Mouse (Mus musculus) adrenal gland, adult 18-20 months (tissue): Measurements from ENCODE around the gene D630045J12Rik. TPM values are rescaled to one million over a fixed set of nuclear protein-coding genes. Genes with fewer than 3 reads are reported as not detected.

Experiments
- DNase-seq, 2 experiments: peaks; one replicate each; pipeline ENCODE4 v3.0.0; 2021 to 2022; ENCODE audit warnings: low spot score in 2 of 2
- total RNA-seq, 2 experiments: library from RNA; stranded (reverse); gene quantifications; 1 replicate in 1 of 2; 2 replicates in 1 of 2; pipeline ENCODE4 v1.2.3; 2021

D630045J12Rik gene
- total RNA-seq, 2 experiments from 2014 or later: 2.6 to 3.1 TPM

DNA sequence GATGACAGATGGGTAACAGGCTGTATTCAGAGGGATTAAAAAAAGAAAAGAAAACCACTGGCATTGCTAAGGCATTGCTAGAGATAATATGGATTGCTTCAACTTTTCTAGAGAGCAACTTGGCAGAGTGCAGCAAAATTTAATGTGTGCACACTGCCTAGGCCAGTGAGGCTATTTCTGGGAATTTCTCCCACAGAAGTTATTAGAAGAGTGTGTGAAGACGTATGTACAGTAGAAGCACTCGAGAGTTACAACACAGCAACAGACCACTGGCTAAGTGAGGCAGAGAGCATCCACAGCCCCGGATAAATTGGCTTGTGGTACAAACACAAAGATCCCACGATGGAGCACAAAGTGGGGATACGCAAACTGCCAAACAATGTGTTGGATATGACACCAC is 11.0 kb downstream of the D630045J12Rik start:
- no peak for DNase-seq

GRCm38 (mm10) chr6:38242295-38242830 is 11.4 kb downstream of the D630045J12Rik start:
- no peak for DNase-seq

- no peak for DNase-seq
These were observed 12.3 kb downstream of the D630045J12Rik start for GRCm38 (mm10) chr6:38241508-38241907.

GRCm38 (mm10) chr6:38240618-38241017 is 13.2 kb downstream of the D630045J12Rik start:
- DNase-seq: no peak

DNA sequence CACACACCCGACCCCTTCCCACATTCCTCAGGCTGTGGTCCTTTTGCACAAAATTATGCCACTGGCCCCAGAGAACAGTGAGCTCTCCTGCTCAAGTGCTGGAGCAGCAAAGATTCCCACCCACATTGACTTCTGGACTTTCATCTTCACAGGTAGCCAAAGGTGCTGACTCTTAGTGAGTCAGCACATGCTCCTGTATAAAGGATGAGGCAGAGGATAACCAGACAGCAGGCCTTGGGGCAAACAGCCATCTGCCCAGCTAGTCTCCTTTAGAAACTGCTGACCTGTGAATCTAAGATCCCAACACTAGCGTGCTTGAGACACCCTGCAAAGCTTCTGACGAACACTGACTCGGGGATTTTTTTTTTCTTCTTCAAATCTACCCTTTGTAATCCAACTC is 15.4 kb downstream of the D630045J12Rik start:
- DNase-seq: no peak

GRCm38 (mm10) chr6:38235991-38236658 is 17.7 kb downstream of the D630045J12Rik start:
- DNase-seq: no peak

- no peak for DNase-seq
These were observed 20.0 kb downstream of the D630045J12Rik start for GRCm38 (mm10) chr6:38233803-38234202.

- DNase-seq: no peak
These were observed 20.9 kb downstream of the D630045J12Rik start for GRCm38 (mm10) chr6:38232917-38233316.

DNA sequence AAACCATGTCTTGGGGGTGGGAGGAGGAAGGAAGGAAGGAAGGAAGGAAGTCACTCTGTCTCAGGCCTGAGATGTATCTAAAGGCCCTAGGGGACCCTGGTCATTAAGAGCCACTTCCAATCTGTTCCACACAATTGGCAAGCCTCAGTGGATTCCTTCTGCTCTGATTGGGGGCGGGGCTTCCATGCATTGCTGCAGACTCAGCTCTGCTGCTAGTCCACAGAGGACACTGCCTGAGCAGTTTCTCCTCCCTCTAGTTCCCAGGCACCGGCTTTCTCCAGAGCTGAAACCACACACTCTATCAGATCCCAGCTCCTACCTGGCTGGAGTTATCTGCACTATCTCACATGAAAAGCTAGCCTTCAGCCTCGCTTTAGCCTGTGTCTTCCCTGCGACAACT is 21.8 kb downstream of the D630045J12Rik start:
- DNase-seq: no peak

DNA sequence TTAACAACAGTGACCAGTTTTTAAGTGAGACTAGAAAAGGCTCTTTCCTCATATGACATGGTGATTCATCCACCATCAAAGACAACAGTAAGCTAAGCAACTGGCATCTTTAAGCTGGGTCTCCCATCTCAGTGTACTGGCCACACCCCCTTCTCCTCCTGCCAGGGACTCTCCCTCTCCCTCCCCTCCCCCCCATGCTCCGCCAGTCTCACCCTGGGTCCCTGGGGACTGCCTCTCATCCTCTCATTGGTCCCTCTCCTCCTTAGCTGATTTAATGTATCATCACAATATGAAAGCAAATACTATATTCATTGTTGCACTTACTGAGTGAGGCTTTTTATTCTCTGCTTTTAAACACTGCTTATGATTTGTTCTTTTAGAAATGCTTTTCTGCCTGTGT is 29.7 kb downstream of the D630045J12Rik start:
- DNase-seq: no peak

GRCm38 (mm10) chr6:38219261-38219660 is 34.5 kb downstream of the D630045J12Rik start:
- no peak for DNase-seq

DNA sequence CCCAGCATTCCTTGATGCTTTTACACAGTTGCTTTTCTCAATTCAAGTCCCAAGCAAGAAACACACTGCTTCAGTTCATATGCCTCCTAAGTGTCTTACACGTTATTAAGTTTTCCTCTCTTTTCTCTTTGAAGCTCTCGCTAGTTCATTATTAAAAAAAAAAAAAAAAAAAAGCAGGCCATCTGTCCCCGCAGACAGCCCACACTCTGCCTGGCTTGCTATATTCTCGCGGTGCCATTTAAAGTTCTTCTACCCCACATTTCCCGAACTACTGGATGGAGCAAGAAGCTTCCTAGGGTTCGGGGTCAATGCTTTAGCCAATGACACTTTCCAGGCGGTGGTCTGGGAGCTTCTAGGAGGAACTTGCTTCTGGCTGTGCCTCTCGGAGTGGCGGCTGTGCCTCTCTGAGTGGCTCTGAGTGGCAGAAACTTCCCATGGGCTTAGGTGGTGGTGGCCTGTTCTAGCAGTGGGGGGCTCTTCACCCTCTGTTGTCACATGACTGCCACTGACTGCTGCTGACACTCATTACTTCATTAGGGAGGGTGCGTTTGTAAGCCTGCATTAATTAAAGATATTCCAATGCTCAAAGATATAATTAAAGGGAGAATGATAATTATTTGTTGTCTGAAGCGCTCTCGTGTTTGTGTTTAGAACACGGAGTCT is 38.2 kb downstream of the D630045J12Rik start:
- no peak for DNase-seq

DNA sequence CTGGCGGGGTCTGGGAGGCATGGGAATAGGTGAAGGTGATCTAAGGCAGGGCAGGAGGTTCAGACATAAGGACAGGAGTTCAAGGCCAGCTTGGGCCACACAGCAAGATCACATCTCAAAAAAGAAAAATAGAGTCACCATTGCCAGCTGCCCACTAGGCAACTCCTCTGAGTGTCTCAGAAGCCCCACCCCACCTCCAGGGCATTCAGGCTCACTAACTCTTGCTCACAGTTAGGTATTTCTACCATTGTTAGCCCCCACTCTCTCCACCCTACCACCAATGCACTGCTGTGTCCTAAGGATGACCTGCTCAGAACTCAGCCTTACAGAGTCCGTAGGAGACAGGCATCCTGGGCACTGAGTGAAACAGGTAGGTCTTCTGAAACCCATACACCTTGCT is 46.2 kb downstream of the D630045J12Rik start:
- DNase-seq: no peak

DNA sequence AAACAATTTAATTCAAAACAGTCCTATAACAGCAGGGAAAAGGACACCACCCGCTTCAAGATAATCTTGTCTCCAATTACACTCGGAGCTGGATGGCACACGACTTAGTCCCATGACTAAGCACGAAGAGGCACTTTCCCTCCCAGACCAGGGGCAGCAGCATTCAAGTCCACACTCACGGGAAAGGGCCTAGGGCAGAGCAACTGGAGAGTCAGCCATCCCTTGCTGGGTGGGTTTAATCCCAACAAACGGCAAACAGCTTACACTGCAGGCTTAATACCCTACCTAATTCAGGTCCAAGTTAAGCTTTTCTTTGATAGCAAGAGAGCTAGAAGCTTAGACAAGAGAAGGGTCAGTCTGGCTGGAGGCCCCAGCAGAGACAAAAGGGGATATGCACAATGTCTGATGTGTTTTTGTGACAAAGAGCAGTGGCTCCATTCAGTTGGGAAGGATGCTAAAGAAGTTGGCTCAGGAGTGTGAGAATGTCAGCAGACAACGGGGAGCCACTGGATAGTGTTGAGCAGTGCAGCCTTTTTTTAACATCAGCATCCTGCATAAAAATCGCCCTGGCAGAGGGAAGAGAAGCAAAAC is 46.8 kb downstream of the D630045J12Rik start:
- no peak for DNase-seq

DNA sequence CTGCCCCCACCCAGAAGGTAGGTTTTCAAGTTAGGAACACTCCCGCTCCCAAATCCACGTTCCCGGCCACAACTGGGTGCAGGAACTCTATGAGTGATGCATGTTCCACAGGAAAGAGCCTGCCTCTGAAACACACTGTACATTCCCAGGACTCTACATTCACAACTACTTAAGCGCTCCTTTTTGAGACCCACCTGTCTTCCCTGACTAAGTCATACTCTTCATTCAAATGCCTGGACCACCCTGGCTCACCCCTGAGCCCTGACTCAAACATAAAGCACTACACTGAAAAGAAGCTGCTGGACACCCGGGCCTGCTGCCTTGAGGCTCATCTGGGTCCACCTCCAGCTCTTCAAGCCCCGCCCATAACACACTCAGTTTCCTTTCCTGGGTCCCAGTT is 48.4 kb downstream of the D630045J12Rik start:
- no peak for DNase-seq

DNA sequence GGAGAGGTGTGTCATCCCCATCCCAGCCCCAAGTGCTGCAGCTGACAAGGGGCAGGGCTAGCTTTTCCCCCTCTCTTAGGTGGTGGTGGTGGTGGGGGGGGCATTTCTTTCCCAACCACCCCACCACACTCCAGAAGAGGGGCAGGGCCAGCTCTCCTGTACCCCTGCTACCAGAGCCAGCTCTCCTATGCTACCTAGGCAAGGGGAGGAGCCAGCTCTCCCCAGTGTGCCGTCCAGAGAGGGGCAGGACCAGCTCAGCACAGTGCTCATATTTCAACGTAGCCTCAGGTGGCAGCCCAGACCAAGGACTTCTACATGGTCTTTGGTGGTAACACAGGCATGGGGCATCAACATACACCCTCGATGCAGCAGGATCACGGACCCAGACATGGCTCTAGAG is 50.0 kb downstream of the D630045J12Rik start:
- no peak for DNase-seq

GRCm38 (mm10) chr6:38202816-38203215 is 51.0 kb downstream of the D630045J12Rik start:
- DNase-seq: no peak

DNA sequence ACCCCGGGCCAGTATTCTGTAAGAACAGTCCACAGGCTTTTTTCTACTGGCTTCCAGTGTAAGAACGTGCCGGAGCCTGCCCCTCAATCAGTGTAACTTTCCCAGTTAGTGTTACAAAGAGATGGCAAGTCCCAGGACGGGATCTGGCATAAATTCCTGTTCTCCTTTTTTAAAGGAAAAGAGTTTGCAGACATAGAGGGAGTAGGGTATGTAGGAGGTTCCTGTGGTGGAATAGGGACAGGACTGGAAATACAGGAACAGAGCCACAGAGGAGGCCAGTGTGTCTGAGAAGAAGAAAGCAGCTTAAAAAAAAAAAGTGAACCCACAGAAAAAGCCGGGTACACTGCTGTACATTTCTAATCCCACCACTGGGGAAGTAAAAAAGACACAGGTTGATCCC is 52.3 kb downstream of the D630045J12Rik start:
- DNase-seq: no peak

GRCm38 (mm10) chr6:38199599-38199998 is 54.2 kb downstream of the D630045J12Rik start:
- DNase-seq: no peak

DNA sequence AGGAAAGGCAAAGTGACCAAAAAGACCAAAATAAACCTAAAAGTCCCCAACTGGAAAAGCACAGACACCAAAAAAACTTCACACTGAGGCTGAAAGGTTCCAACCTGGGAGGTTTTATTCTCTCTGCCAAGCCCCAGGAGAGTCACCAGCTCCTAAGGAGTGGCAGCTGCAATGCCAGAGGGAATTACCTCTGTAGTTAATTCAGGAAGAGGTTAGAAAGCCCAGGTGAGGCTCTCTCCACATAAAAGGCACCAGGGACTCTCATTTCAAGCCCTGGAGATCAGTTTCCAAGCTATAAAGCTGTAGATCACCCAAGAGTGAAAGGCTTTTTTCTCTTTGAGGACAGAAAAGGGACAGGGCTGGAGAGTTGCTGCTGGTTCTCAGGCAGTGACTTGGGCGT is 55.1 kb downstream of the D630045J12Rik start:
- no peak for DNase-seq

DNA sequence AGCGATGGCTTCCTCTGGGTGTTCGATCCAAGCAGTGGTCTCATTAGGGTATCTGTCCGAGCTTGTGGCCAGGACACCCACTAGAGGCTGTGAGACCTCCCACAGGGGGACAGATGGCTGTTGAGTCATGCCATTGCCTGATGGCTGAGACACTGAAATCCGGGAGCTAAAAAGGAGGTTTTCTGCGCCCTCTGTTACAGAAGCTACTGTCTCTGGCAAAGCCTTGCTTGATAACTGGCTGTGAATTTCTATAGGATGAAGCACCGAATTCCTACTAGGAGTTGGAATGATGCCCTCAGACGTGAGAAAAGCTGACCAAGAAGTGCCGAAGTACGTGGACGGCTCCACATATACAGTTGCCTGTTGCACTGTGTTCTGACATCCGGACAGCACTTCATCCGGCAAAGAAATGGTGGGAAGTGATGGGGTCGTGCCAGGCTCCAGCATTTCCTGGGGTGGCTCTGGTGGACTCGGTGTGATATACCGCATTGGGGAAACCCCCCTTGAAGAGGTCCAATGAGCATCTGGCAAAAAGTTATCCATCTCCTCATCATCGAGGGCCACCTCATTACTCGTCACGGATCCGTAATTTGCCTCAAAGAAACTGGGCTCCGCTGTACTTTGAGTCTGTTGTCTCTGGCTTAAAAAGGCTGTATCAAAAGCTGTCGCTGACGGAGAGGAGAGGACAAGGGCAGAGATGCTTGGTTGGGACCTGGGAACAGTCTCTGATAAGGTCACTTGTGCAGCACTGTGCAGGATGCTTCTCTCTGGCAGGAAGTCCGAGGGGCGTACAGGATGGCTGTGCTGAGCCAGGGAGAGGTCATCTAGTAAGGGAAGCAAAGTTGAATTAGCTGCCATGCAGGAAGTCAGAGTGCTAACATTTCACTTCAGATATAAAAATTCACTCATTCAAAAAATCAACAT is 57.3 kb downstream of the D630045J12Rik start:
- no peak for DNase-seq
